Mouse (Mus musculus): Measurements from ENCODE around the gene Olfr92. TPM values are rescaled to one million over a fixed set of nuclear protein-coding genes. Genes with fewer than 3 reads are reported as not detected.
"Not testable (repeated sequence)": the region's sequence is repeated elsewhere in the genome, so short reads cannot be mapped to it uniquely, and the experiment has no call there.

Olfr92 gene
- not detected for total RNA-seq (2021)
- long read RNA-seq, experiment 1, result 0 reads
- long read RNA-seq, experiment 2, result 0 reads

DNA sequence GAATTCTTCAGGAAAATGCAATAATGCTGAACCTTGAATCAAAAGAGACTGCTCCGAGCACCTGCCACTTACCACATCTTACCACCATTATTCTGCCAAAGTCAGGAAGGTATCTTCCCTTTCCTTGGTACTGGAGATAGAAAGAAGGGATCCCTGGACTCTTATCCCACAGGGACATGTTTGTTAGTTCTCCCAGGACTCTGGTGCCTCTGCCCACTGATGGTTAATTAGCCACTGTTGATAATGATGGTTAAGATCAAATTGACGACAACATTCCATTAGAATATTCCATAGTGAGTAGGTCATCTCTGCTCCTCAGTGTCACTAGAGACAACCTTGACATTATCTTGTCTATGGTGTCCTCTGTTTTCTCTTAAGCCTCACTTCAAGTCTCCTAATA is at the start of gene Olfr92:
Olfr92 (minus strand) TSS at position 101 of the 400 bp plus-strand sequence.
- intact Hi-C loops (cut with DNase I; ENCODE audit: low total_unique reads), result no loop called here

DNA sequence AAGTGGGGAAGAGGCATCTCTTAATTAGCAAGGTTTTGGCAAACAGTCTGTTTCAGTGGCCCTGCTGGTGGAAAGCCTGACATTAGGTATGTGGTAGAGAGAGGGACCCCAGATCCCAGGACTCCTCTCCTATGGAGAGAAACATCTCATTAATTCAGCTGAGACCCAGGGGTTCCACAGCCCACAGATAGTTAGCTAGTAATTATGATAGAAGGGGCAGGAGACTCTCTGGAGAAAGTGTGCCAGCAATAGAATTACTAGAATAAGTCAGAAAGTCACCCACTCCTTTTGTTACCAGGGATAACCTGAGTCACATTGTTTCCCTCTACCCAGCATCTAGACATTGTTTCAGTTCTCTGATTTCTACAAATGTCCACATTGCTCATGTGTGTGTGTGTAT is 41.5 kb upstream of the Olfr92 start, which contains the start of gene Olfr93:
Olfr93 (minus strand) TSS at position 101 of the 400 bp plus-strand sequence.
- no peak for DNase-seq
- intact Hi-C loops (cut with DNase I; ENCODE audit: low total_unique reads), result no loop called here

More for the DNA sequence above, at the start of gene Olfr92:
- no peak for DNase-seq

DNA sequence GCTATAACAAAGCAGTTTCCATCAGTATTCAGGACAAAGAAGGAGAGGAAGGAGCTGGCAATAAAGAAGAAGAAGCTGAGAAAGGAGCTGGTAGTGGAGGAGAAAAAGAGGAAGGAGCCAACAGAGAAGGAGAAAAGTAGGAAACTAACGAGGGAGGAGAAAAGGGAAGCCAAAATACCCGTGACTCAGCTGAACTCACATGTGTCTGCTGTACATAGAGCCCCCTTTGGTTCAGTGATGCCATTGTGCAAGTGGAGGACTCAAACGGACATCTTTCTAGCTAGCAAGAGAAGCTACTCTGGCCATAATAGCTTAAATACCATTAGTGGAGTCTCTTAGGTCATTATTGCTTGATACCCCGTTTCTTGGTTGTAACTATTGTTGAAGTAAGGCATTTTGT is 11.5 kb upstream of the Olfr92 start:
- DNase-seq; intact Hi-C loops (cut with DNase I; ENCODE audit: low total_unique reads): not testable (repeated sequence)

DNA sequence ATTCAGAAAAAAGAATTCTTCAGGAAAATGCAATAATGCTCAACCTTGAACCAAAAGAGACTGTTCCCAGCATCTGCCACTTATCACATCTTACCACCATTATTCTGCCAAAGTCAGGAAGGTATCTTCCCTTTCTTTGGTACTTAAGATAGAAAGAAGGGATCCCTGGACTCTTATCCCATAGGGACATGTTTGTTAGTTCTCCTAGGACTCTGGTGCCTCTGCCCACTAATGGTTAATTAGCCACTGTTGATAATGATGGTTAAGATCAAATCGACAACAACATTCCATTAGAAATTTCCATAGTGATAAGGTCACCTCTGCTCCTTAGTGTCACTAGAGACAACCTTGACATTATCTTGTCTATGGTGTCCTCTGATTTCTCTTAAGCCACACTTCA is 21.7 kb downstream of the Olfr92 start, which contains the start of gene Olfr91:
Olfr91 (minus strand) TSS at position 101 of the 400 bp plus-strand sequence.
- no peak for DNase-seq
- intact Hi-C loops (cut with DNase I; ENCODE audit: low total_unique reads), result no loop called here

DNA sequence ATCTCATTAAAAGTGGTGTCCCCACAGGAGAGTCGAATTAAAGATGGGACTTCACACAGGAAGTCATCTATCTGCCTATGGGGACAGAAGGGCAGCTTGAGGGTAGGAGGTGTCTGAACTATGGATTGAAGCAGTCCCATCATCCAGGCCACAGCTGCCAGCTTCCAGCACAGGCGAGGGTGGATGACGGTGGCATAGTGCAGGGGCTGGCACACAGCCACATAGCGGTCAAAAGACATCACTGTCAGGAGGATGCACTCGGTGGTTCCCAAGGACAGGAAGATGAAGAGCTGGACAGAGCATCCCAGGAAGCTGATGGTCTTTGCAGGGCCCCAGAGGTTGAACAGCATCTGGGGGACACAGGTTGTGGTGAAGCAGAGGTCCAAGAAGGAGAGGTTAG is 26.6 kb downstream of the Olfr92 start:
- DNase-seq, result no peak
- intact Hi-C loops (cut with DNase I; ENCODE audit: low total_unique reads), result no loop called here

DNA sequence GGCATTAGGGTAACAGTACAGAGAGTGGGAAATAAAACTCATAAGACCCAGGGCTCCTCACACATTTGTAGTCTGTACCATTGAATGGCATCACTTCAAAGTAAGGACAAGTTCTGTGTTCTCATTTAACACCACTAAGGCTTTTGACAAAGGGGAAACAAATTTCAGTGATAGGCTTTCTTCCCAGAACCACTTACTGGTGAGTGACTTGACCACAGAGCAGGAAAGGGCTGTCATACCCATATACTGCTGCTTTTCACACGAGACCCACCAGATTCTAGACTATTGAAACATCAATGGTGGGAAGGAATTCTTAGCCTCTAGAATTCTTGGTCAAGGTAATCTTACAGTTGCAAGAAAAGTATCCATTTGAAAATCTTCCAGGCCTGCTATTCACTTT is 27.7 kb downstream of the Olfr92 start:
- intact Hi-C loops (cut with DNase I; ENCODE audit: low total_unique reads), result no loop called here
- DNase-seq, result no peak

DNA sequence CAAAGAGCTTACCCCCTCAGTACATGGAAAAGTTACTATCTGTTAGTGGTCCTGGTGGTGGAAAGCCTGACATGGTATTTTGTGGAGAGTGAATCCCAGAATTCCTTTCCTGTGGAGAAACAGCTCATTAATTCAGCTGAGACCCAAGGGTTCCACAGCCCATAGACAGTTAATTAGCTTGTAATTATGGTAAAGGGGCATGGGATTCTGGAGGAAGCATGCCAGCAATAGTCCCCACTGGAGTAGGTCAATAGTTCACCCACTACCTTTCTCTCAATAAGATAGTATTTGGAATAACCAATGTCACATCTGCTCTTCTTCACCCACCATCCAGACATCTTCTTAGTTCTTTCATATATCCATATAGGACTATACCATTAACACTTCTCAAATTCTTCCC is 31.5 kb downstream of the Olfr92 start, which contains the start of gene Olfr90:
Olfr90 (minus strand) TSS at position 101 of the 400 bp plus-strand sequence.
- DNase-seq, result no peak
- intact Hi-C loops (cut with DNase I; ENCODE audit: low total_unique reads), result loop anchor here (5.0 kb wide), 1 partner anchor 114 kb away; the partner anchor contains the start of gene Olfr94

DNA sequence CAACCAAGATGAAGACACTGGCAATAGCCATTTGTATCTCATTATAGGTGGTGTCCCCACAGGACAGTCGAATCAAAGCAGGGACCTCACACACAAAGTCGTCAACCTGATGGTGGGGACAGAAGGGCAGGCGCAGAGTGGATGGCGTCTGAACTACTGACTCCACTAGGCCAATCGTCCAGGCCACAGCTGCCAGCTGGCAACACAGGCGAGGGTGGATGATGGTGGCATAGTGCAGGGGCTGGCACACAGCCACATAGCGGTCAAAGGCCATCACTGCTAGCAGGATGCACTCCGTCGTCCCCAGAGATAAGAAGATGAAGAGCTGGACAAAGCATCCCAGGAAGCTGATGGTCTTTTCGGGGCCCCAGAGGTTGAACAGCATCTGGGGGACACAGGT is 34.3 kb downstream of the Olfr92 start:
- no peak for DNase-seq
- intact Hi-C loops (cut with DNase I; ENCODE audit: low total_unique reads), result loop anchor here (5.0 kb wide), 1 partner anchor 117 kb away; the partner anchor contains the start of gene Olfr94

DNA sequence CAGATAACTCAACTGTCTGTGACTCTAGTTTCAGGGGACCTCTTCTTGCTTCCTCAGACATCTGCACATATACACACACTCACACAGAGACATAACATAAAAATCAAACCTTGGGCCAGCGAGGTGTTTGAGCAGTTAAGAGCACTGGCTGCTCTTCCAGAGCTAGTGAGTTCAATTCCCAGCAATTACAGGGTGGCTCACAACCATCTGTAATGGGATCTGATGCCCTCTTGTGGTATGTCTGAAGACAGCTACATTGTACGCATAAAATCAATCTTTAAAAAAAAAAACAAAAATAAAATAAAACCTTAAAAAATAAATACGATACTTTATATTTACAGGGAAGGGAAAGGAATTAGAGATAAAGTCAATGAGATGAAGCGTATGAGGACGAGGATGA is 35.3 kb downstream of the Olfr92 start:
- intact Hi-C loops (cut with DNase I; ENCODE audit: low total_unique reads), result loop anchor here (5.0 kb wide), 1 partner anchor 118 kb away; the partner anchor contains the start of gene Olfr94
- DNase-seq, result no peak

DNA sequence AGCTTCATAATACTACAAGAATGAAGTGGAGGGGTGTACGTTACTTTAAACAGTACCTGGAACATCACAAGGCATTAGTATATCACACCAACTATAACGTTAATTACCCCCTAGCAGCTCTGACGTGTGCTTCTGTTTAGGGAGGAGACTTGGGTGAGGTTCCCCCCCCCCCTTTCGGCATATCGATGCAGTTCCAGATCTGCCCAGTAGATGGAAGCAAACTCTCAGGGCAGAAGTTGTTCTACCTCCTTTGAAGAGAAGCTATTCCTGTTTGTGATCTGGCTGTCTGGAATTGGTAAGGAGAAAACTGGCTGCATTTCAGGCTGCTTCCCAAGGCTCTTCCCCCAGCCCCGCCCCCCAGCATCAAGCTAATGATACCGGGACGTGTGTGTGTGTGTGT is 36.6 kb downstream of the Olfr92 start:
- intact Hi-C loops (cut with DNase I; ENCODE audit: low total_unique reads), result no loop called here
- peak; percentile 49 for DNase-seq

DNA sequence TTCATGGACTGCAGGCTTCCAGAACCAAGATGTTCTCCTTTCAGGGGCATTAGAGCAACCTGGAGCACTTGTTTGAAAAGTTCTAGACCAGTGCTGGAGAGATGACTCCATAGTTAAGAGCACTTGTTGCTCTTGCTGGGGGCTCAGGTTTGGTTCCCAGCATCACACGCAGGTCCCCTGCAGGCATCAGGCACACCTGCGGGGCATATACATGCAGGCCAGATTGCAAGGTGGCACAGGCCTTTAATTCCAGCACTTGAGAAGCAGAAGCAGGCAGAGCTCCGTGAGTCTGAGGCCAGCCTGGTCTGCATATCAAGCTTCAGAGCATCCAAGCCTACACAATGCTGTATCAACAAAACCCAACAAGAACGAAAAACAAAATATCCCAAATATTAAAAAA is 38.2 kb downstream of the Olfr92 start:
- DNase-seq, result no peak
- intact Hi-C loops (cut with DNase I; ENCODE audit: low total_unique reads), result no loop called here

DNA sequence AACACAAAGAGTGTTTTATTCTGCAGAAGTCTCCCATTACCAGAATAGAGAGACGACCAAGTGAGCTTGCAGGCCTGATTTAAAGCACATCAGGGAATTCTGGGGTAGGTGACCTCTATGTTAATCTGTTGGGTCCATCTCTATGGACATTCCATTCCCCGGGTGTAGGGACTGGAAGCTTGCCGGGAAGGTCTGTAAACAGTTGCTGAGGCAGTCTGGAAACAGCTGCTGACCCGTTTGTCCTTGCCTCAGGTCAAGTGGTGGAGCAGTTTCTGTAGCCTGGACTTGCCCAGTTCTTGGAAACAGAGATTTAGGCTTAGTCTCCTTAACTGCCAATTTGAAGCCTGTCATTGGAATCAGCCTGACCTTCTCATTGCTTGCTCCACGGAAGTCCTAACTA is 39.8 kb downstream of the Olfr92 start:
- intact Hi-C loops (cut with DNase I; ENCODE audit: low total_unique reads), result no loop called here
- DNase-seq, result peak; percentile 50

DNA sequence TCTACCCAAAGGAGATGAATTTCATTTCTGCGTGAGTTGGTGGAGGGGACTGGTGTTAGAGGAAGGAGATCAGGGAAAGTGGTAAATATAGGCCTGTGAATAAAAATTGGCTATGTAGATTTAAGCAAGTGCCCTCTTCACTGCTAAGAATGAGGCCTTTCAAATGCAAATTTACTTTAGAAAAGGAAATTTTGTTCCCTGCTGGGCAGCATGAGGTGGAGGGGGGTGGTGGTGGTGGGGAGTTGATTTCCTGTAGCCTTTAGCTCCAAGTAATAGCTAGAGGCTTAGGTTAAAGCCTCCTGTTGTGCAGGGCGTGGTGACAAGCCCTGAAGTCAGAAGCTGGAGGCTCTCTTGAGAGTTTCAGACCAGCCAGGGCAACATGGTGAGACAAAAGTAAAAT is 40.9 kb downstream of the Olfr92 start:
- intact Hi-C loops (cut with DNase I; ENCODE audit: low total_unique reads), result no loop called here
- no peak for DNase-seq

DNA sequence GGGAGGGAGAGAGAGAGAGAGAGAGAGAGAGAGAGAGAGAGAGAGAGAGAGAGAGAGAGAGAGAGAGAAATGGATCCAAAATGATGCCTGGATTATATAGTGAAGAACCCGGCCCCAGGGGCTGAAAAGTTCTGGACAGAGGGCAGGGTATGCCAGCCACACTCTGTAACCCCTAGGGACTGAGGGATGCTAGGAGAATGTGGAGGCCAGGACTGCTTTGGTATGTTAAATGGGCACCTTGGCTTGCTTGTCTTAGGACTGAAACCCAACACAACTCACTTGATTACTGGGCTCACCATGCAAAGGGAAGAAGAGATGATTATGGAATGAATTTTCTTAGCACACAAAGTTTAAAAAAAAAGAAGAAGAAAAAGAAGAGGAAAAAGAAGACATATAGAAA is 41.7 kb downstream of the Olfr92 start:
- intact Hi-C loops (cut with DNase I; ENCODE audit: low total_unique reads), result no loop called here
- no peak for DNase-seq

DNA sequence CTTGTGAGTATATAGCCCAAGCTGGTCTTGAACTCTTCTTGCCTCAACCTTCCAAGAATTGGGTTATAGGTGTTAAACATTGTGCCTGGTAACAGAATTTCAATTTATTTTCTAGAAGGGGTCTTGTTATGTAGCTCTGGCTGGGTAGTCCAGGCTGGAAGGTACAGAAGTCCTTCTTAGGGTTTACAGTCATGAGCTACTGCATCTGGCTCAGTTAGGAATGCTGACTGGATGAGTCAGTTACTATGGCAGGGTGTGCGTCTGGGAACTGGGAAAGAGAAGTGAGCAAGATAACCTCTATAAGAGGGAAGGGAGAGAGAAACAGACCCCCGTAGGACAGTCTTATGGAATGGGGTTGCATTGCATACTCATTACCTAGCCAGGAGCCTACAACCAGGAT is 44.1 kb downstream of the Olfr92 start:
- intact Hi-C loops (cut with DNase I; ENCODE audit: low total_unique reads), result no loop called here
- DNase-seq, result no peak

DNA sequence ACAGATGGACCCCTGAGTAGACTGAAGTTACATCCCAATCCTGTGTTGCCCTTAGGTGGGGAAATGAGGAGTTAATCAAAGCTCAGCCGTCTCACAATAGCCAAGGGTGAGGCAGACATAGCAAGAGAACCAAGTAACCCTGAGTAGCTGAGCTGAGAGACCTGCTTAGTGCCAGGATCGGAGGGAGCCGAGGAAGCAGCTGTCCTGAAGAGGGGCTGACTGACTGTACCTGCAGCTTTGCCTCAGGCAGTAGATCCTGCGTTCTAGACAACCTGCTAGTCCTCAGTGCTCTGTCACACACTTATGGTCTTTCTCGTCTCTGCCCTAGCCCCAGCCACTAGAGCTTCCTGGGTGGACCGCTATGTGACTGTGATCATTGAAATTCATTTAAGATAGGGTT is 44.7 kb downstream of the Olfr92 start:
- no peak for DNase-seq
- intact Hi-C loops (cut with DNase I; ENCODE audit: low total_unique reads), result no loop called here

DNA sequence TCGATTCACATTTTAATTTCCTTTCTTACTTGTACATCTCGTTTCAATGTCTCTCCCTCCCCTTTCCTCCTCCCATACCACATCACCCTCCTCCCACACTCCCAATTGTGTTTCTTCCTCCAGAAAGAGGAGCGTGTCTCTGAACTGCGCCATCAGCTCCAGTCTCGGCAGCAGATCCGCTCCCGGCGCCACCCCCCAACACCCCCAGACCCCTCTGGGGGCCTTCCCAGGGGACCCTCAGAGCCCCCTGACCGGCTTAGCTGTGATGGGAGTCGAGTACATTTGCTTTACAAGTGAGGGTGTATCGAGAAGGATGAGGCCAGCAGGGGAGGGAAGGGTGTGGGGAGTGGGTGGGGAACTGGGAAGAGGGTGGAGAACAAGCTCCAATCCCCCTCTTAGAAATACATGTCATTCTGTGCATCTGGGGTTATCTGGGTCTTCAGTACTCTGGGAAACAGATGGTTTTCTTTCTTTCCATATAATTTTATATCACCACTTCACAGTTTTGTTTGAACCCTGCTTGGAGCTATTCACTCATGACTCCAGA is 47.1 kb downstream of the Olfr92 start:
- intact Hi-C loops (cut with DNase I; ENCODE audit: low total_unique reads), result no loop called here
- DNase-seq, result no peak

DNA sequence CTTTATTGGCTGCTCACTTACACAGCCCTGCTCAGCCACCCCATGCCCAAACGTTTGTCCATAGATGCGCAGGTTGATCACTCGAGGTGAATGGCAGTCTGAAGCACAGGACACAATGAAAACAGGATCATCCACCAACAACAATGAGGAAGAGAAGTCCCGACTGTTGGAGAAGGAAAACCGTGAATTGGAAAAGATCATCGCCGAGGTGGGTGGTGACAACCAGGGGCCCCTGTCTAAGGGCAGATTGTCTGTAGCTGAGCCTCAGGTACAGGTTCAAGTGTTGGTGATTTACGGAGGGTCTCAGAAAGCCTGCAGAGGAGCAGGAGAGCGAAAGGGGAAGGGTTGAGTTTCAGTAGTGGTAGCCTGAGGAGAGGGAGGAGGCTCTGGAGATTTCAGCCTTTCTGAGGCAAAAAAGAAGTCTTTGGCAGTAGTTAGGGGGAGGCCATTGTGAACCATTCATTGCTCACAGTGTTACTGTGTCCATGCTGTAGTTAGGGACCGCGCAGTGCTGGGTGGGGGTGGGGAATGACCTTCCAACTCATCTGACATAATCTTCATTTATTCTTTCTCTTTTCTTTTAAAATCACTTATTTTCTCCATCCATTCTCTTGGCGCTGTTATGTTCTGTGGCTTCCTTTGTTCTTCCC is 47.7 kb downstream of the Olfr92 start:
- DNase-seq, result no peak
- intact Hi-C loops (cut with DNase I; ENCODE audit: low total_unique reads), result no loop called here

DNA sequence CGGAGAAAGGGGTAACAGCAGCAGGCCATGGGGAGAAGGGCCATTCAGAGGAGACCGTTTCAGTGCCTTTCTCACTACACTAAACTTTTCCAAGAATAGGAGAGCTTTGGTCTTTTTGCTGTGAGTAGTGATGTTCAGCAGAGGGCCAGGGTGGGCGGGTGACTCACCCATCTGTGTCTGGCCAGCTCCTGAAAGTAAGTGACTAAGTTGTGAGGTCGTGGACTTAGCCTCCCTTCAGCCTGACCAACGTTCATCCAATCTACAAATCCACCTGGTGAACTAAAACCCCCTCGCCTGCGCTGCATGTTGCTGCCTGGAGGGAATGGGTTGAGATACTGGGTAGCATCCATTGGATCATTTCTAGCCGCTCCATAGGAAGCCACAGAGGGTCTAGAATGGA is 49.8 kb downstream of the Olfr92 start:
- DNase-seq, result no peak
- intact Hi-C loops (cut with DNase I; ENCODE audit: low total_unique reads), result no loop called here

DNA sequence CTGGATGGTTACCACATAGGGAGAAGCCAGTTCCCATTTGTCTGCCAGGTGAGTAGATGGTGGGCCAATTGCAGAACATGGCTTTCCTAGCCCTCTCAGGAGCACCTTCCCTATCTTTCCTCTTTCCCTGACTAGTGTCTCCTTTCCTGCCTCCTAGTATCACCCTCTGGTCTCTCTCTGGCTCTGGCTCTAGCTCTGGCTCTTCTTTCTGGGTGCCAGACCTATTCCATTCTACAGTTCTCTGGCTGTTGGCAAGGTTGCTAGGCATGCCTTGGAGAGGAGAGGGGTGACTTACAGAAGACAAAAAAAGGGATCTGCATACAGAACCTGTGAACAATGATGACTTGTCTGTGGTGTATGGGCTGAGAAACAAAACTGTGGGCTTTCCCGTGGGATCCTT is 52.0 kb downstream of the Olfr92 start:
- intact Hi-C loops (cut with DNase I; ENCODE audit: low total_unique reads), result no loop called here
- DNase-seq, result no peak

DNA sequence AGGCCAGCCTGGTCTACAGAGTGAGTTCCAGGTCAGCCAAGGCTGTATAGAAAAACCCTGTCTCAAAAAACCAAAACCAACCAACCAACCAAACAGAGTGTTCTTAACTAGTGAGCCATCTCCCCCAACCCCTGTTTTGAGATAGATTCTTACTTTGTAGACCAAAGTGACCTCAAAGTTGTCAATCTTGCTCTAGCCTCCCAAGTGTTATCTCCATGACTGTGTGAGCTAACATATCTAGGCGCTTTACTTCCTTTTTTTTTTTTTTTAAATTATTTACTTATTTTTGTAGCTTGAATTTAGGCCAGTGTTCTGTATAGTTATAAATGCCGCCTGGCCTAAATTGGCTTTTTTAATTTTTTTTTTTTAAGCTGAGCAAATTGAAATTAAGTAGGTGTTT is 53.9 kb downstream of the Olfr92 start:
- no peak for DNase-seq
- intact Hi-C loops (cut with DNase I; ENCODE audit: low total_unique reads), result no loop called here

Measured in gastrocnemius, postnatal 14 days (tissue).